Mouse (Mus musculus) bone marrow macrophage, adult 2 months (primary cell): ENCODE measurements around the gene Cfap54.

Source experiments
- CTCF ChIP-seq: IDR thresholded peaks from 2 replicates; pipeline ENCODE4 v1.5.1; 2012; ENCODE audit warnings: low read depth, mild to moderate bottlenecking, low read length, moderate library complexity
- POLR2A ChIP-seq: IDR thresholded peaks from 2 replicates; pipeline ENCODE4 v1.6.1; 2012; ENCODE audit warnings: mild to moderate bottlenecking, low read depth, low read length, borderline replicate concordance

DNA sequence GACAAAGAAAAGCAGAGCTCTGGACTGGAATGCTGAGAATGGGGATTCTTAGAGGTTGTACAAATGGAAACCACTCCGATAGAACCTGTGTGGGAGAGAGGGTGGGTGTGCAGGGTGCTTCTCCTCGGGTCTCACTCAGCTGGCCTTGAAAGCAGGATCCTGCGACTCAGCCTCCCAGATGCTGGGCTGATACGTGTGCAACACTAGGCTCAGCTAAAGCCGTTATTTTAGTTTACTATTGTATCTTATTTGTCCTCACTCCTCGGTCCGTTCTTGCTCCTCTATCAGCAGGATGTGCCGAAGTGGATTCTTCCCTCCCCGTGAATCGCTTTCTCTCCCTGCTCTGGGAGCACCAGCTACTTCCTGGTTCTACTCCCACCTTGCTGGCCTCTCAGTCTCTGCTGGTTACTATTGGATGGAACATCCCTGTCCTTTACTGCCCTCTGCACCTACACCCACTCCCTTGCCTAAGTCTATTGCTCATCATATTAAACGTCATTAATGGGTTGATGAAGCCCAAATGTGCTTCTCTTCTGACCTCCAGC is 3.4 kb downstream of the Cfap54 start:
- TF ChIP-seq CTCF (no peak), POLR2A (no peak)
